Mouse (Mus musculus) heart, adult 2 months (tissue): ENCODE data around the gene Hs6st3. TPM values are rescaled to one million over a fixed set of nuclear protein-coding genes. Genes with fewer than 3 reads are reported as not detected.

Experiments
- DNase-seq, 2 experiments: peaks; one replicate each; pipeline ENCODE4 v3.0.0; 2021
- H3K27ac ChIP-seq: fragments of 200-600 bp; 2 replicates; pipeline ENCODE4 v1.8.1; 2022
- H3K27me3 ChIP-seq: fragments of 200-500 bp; 2 replicates; pipeline ENCODE4 v1.6.1; 2012; ENCODE audit warnings: mild to moderate bottlenecking, low read length, inconsistent platforms, mixed read lengths; ENCODE audit not compliant: control insufficient read depth, insufficient read depth
- H3K36me3 ChIP-seq: fragments of 200-500 bp; 2 replicates; pipeline ENCODE4 v1.6.1; 2012; ENCODE audit warnings: low read length, inconsistent platforms; ENCODE audit not compliant: control insufficient read depth, insufficient read depth
- H3K4me1 ChIP-seq: fragments of 200-500 bp; 2 replicates; pipeline ENCODE4 v1.6.1; 2011; ENCODE audit warnings: low read length; ENCODE audit not compliant: control insufficient read depth, insufficient read depth
- H3K4me3 ChIP-seq: fragments of 200-600 bp; 2 replicates; pipeline ENCODE4 v1.8.1; 2022
- H3K79me2 ChIP-seq: fragments of 200-500 bp; replicated peaks from 2 replicates; pipeline ENCODE4 v1.6.1; 2012; ENCODE audit warnings: mild to moderate bottlenecking, inconsistent platforms, low read length, moderate library complexity, mixed read lengths; ENCODE audit not compliant: control insufficient read depth, insufficient read depth
- H3K9ac ChIP-seq: fragments of 200-500 bp; 2 replicates; pipeline ENCODE4 v1.6.1; 2012; ENCODE audit warnings: low read depth, mild to moderate bottlenecking, control low read depth, inconsistent platforms, low read length, mixed read lengths
- CTCF ChIP-seq: fragments of 200-600 bp; IDR thresholded peaks from 2 replicates; pipeline ENCODE4 v1.8.1; 2022; ENCODE audit warnings: antibody characterized with exemption, mild to moderate bottlenecking, moderate library complexity
- EP300 ChIP-seq: fragments of 200-500 bp; IDR thresholded peaks from 2 replicates; pipeline ENCODE4 v1.6.1; 2011; ENCODE audit warnings: low read depth, low read length, control low read depth; ENCODE audit not compliant: insufficient read depth
- POLR2A ChIP-seq: fragments of 200-500 bp; IDR thresholded peaks from 2 replicates; pipeline ENCODE4 v1.6.1; 2011; ENCODE audit warnings: mild to moderate bottlenecking, low read depth, low read length, control low read depth; ENCODE audit not compliant: insufficient read depth
- WGBS: fragments of 180-500 bp; shearing (Covaris S2); methylation state at CpG from one replicate; pipeline ENCODE4 v1.1.7; 2018; 5-methylcytosine and 5-hydroxymethylcytosine counted together
- intact Hi-C: fragments of 180-260 bp; cut with DNase I; formaldehyde crosslinking; loops from one replicate; pipeline ENCODE4 v1.15.1; 2025
- polyA plus RNA-seq: library from polyadenylated mRNA; depleted of rRNA; stranded (reverse); fragments of >200 nt; gene quantifications from 2 replicates; pipeline ENCODE4 v1.2.3, GENCODE M21; 2012
- total RNA-seq, 2 experiments: library from RNA; stranded (reverse); gene quantifications; 2 replicates each; pipeline ENCODE4 v1.2.3; 2021

Hs6st3 gene
- total and polyA plus RNA-seq, 3 experiments, result not detected

- TF ChIP-seq EP300, result no peak
- no peak for TF ChIP-seq CTCF
- no peak for TF ChIP-seq POLR2A
- 91% methylated on average over 12 of the region's 12 CpGs for WGBS
- H3K4me1 ChIP-seq, result no peaks in the 10 kb centered on the region
- intact Hi-C loops, result no loop called here
- no peak overlapping the region for H3K27ac ChIP-seq
- no peak overlapping the region for H3K4me3 ChIP-seq
- no peaks in the 10 kb centered on the region for H3K27me3 ChIP-seq
- H3K9ac ChIP-seq, result no peak overlapping the region
- H3K36me3 ChIP-seq, result no peaks in the 10 kb centered on the region
- H3K79me2 ChIP-seq, result no peaks in the 10 kb centered on the region
- DNase-seq, result no peak
Measured at GRCm38 (mm10) chr14:119643840-119644239, 505.7 kb downstream of the Hs6st3 start.

GRCm38 (mm10) chr14:119656936-119657335 is 518.8 kb downstream of the Hs6st3 start:
- no peaks in the 10 kb centered on the region for H3K27me3 ChIP-seq
- DNase-seq, result no peak
- H3K4me3 ChIP-seq, result no peak overlapping the region
- H3K79me2 ChIP-seq, result no peaks in the 10 kb centered on the region
- H3K27ac ChIP-seq, result no peak overlapping the region
- 77% methylated on average over 2 of the region's 2 CpGs for WGBS
- intact Hi-C loops, result no loop called here
- no peak overlapping the region for H3K9ac ChIP-seq
- no peaks in the 10 kb centered on the region for H3K36me3 ChIP-seq
- TF ChIP-seq EP300, result no peak
- no peaks in the 10 kb centered on the region for H3K4me1 ChIP-seq

- Histone ChIP-seq H3K9ac (no peak overlapping the region), H3K79me2 (no peaks in the 10 kb centered on the region), H3K27me3 (no peaks in the 10 kb centered on the region), H3K4me1 (no peaks in the 10 kb centered on the region), H3K4me3 (no peak overlapping the region), H3K36me3 (no peaks in the 10 kb centered on the region), H3K27ac (no peak overlapping the region)
- TF ChIP-seq EP300 (no peak), CTCF (no peak), POLR2A (no peak)
- intact Hi-C loops, result no loop called here
- peak in 1 of 2 experiments; percentile 3 for DNase-seq
- 57% methylated on average over 5 of the region's 5 CpGs for WGBS
Measured at GRCm38 (mm10) chr14:119665741-119666141, 527.6 kb downstream of the Hs6st3 start.

GRCm38 (mm10) chr14:119667421-119667820 is 529.3 kb downstream of the Hs6st3 start:
- Histone ChIP-seq H3K4me3 (no peak overlapping the region), H3K27me3 (no peaks in the 10 kb centered on the region), H3K27ac (no peak overlapping the region), H3K4me1 (no peaks in the 10 kb centered on the region), H3K36me3 (no peaks in the 10 kb centered on the region), H3K79me2 (no peaks in the 10 kb centered on the region), H3K9ac (no peak overlapping the region)
- no peak for TF ChIP-seq EP300
- no peak for TF ChIP-seq POLR2A
- no peak for TF ChIP-seq CTCF
- WGBS, result 69% methylated on average over 1 of the region's 1 CpGs
- intact Hi-C loops, result no loop called here
- DNase-seq, result no peak

GRCm38 (mm10) chr14:119670836-119671587 is 532.9 kb downstream of the Hs6st3 start:
- no peak overlapping the region for H3K27ac ChIP-seq
- WGBS, result 83% methylated on average over 16 of the region's 16 CpGs
- intact Hi-C loops, result no loop called here

GRCm38 (mm10) chr14:119678574-119678973 is 540.4 kb downstream of the Hs6st3 start:
- 80% methylated on average over 11 of the region's 11 CpGs for WGBS
- Histone ChIP-seq H3K79me2 (no peaks in the 10 kb centered on the region), H3K4me1 (no peaks in the 10 kb centered on the region), H3K36me3 (no peaks in the 10 kb centered on the region), H3K27ac (no peak overlapping the region), H3K9ac (no peak overlapping the region), H3K4me3 (no peak overlapping the region), H3K27me3 (no peaks in the 10 kb centered on the region)
- no peak for DNase-seq
- no peak for TF ChIP-seq POLR2A
- TF ChIP-seq EP300, result no peak
- no peak for TF ChIP-seq CTCF
- intact Hi-C loops, result no loop called here

More at GRCm38 (mm10) chr14:119670836-119671587, 532.9 kb downstream of the Hs6st3 start:
- TF ChIP-seq CTCF (no peak), POLR2A (no peak), EP300 (no peak)
- DNase-seq, result no peak
- Histone ChIP-seq H3K4me3 (no peak overlapping the region), H3K4me1 (no peaks in the 10 kb centered on the region), H3K9ac (no peak overlapping the region), H3K27me3 (no peaks in the 10 kb centered on the region), H3K79me2 (no peaks in the 10 kb centered on the region), H3K36me3 (no peaks in the 10 kb centered on the region)
